Mouse (Mus musculus) bone marrow macrophage, adult 2 months (primary cell): ENCODE results near the gene Loxl4.

Source experiments
- CTCF ChIP-seq: IDR thresholded peaks from 2 replicates; pipeline ENCODE4 v1.5.1; 2012; ENCODE audit warnings: low read depth, mild to moderate bottlenecking, low read length, moderate library complexity
- POLR2A ChIP-seq: IDR thresholded peaks from 2 replicates; pipeline ENCODE4 v1.6.1; 2012; ENCODE audit warnings: mild to moderate bottlenecking, low read depth, low read length, borderline replicate concordance

DNA sequence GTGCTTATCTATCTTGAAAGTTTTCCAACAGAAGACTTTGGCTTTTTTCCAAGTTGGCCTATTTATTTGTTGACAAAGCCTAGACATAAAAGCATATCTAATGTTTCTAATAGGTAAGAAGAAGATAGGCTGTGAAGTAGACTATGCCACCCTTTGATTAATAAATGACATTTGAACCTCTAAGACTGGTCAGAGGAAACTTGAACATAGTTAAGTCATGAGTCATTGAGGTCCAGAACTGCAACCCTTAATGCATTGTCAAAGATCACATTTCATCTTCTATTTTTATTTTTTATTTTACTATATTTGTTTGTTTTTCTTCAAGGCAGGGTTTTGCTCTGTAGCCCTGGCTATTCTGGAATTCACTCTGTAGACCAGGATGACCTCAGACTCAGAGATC lies 45.6 kb downstream of the Loxl4 start:
- TF ChIP-seq CTCF: no peak
- no peak for TF ChIP-seq POLR2A
